Mouse (Mus musculus) left cerebral cortex, postnatal 36 days (tissue): ENCODE results near the gene A430078G23Rik. TPM values are rescaled to one million over a fixed set of nuclear protein-coding genes. Genes with fewer than 3 reads are reported as not detected.

ENCODE experiments used
- DNase-seq, 2 experiments: peaks; one replicate each; pipeline ENCODE4 v3.0.0; 2021 to 2022; ENCODE audit warnings: low spot score in 2 of 2, mixed read lengths in 1 of 2
- intact Hi-C: fragments of 180-260 bp; cut with DNase I; formaldehyde crosslinking; loops from one replicate; pipeline ENCODE4 v1.15.1; 2025
- total RNA-seq, 2 experiments: library from RNA; stranded (reverse); gene quantifications; 2 replicates each; pipeline ENCODE4 v1.2.3; 2021

The A430078G23Rik gene
- total RNA-seq, 2 experiments from 2014 or later: not detected

GRCm38 (mm10) chr8:3394600-3394999 lies 41.4 kb downstream of the A430078G23Rik start:
- intact Hi-C loops: no loop called here
- no peak for DNase-seq

- DNase-seq: no peak
- intact Hi-C loops: no loop called here
These were observed 42.0 kb downstream of the A430078G23Rik start for GRCm38 (mm10) chr8:3395246-3395645.

GRCm38 (mm10) chr8:3397597-3397996 lies 44.4 kb downstream of the A430078G23Rik start:
- intact Hi-C loops: no loop called here

GRCm38 (mm10) chr8:3400509-3400908 lies 47.3 kb downstream of the A430078G23Rik start:
- no peak for DNase-seq
- intact Hi-C loops: no loop called here

More at GRCm38 (mm10) chr8:3397597-3397996, 44.4 kb downstream of the A430078G23Rik start:
- no peak for DNase-seq

- DNase-seq: no peak
- intact Hi-C loops: no loop called here
These were observed 54.2 kb downstream of the A430078G23Rik start for GRCm38 (mm10) chr8:3407417-3407816.

- intact Hi-C loops: no loop called here
These were observed 57.9 kb downstream of the A430078G23Rik start for GRCm38 (mm10) chr8:3411085-3411484.

GRCm38 (mm10) chr8:3411901-3412301 lies 58.7 kb downstream of the A430078G23Rik start:
- DNase-seq: no peak
- intact Hi-C loops: no loop called here

More at GRCm38 (mm10) chr8:3411085-3411484, 57.9 kb downstream of the A430078G23Rik start:
- DNase-seq: no peak

GRCm38 (mm10) chr8:3412816-3413215 lies 59.6 kb downstream of the A430078G23Rik start:
- DNase-seq: no peak
- intact Hi-C loops: no loop called here

GRCm38 (mm10) chr8:3414639-3415190 lies 61.5 kb downstream of the A430078G23Rik start:
- intact Hi-C loops: no loop called here
- DNase-seq: no peak

GRCm38 (mm10) chr8:3415259-3415658 lies 62.0 kb downstream of the A430078G23Rik start:
- DNase-seq: no peak
- intact Hi-C loops: no loop called here

- DNase-seq: no peak
- intact Hi-C loops: no loop called here
These were observed 62.4 kb downstream of the A430078G23Rik start for GRCm38 (mm10) chr8:3415661-3416060.

GRCm38 (mm10) chr8:3416846-3417245 lies 63.6 kb downstream of the A430078G23Rik start:
- intact Hi-C loops: no loop called here
- DNase-seq: no peak

- no peak for DNase-seq
- intact Hi-C loops: no loop called here
These were observed 64.2 kb downstream of the A430078G23Rik start for GRCm38 (mm10) chr8:3417455-3417854.

- DNase-seq: no peak
- intact Hi-C loops: no loop called here
These were observed 64.9 kb downstream of the A430078G23Rik start for GRCm38 (mm10) chr8:3418101-3418500.

- intact Hi-C loops: no loop called here
- DNase-seq: no peak
These were observed 67.0 kb downstream of the A430078G23Rik start for GRCm38 (mm10) chr8:3420105-3420706.

GRCm38 (mm10) chr8:3421507-3421906 lies 68.3 kb downstream of the A430078G23Rik start:
- intact Hi-C loops: no loop called here
- DNase-seq: no peak

- intact Hi-C loops: no loop called here
- DNase-seq: no peak
These were observed 72.0 kb downstream of the A430078G23Rik start for GRCm38 (mm10) chr8:3425217-3425616.

GRCm38 (mm10) chr8:3426211-3426610 lies 73.0 kb downstream of the A430078G23Rik start:
- intact Hi-C loops: no loop called here
- DNase-seq: no peak

- intact Hi-C loops: no loop called here
- DNase-seq: no peak
These were observed 75.2 kb downstream of the A430078G23Rik start for GRCm38 (mm10) chr8:3428426-3428825.

- intact Hi-C loops: no loop called here
- no peak for DNase-seq
These were observed 76.8 kb downstream of the A430078G23Rik start for GRCm38 (mm10) chr8:3429966-3430365.

- intact Hi-C loops: no loop called here
- DNase-seq: no peak
These were observed 77.9 kb downstream of the A430078G23Rik start for GRCm38 (mm10) chr8:3431113-3431512.

GRCm38 (mm10) chr8:3436492-3436891 lies 83.3 kb downstream of the A430078G23Rik start:
- intact Hi-C loops: no loop called here
- DNase-seq: no peak
